Mouse (Mus musculus): ENCODE data around the gene Stk11.

Stk11 gene

DNA sequence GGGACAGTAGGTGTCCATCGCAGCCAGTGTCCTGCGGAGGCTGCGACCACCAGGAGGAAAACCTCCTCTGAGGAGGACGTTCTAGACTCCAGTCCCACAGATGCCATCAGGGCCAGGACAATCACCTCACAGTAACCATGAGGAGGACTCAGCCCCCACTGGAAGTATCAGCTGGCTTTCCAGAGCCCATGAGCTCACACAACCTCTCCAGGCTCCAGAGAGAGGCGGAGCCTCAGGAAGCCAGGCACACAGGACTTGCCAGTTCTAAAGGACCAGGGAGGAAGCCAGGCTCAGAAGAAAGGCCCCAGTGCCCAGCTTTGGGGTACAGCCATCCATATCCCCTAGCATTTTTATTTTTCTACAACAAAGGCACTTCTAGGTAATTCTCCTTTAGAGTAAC lies 20.1 kb upstream of the Stk11 start:
- no peak for DNase-seq (ENCODE audit: low read depth)

DNA sequence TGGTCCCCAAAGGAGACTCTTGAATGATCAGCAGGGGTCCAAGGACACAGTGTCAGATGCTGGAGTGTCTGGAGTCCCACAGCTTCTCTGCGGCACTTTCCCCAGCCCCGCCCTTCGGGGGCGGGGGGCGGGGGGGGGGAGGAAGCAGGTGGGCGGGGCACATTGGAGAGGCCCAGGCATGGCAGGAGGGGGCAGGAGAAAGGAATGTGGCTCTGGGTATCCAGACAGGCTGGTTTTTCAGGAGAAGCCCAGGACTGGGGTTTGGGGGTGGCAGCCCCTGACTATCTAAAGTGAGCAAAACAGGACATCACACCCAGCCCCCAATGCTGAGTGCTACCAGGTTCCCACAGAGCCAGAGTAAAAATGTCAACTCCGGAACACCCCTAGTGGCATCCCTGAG lies 18.3 kb upstream of the Stk11 start:
- no peak for DNase-seq (ENCODE audit: low read depth)

DNA sequence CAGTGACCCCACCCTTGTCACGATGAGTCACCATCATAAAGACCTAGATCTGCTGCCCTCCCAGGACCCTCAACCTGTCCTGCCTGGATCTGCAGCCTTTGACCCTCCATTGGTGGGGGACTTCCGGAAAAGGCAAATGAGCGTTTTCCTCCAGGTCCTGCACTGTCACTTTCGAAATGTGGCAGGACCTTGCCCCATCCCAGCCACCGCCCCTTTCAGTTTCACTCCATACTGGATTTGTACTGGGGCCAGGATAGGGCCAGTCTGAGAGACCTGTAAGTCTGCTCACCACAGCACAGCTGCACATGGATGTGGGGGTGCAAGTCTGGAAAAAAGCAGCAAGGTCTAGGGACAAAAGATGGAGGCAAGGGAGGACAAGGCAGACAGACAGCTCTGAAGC lies 17.0 kb upstream of the Stk11 start:
- no peak for DNase-seq (ENCODE audit: low read depth)

DNA sequence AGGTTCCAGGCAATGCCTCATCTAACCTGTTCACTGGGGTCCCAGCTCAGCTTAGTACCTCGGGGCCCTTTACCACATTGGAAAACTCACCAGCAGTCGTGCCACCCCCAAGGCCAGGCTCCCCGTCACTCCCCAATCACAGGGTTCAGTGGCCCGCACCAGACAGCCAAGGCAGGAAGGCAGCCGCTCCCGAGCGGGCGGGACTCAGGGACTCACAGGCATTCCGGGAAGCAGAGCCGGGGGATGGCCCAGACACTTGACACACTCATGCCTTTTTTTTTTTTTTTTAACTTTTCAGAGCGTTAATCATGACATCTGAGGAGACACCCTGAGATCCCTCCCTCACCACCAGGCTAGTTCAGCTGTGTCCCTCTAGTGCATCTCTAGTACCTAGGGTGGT lies 14.6 kb upstream of the Stk11 start:
- DNase-seq (ENCODE audit: low read depth), result no peak

DNA sequence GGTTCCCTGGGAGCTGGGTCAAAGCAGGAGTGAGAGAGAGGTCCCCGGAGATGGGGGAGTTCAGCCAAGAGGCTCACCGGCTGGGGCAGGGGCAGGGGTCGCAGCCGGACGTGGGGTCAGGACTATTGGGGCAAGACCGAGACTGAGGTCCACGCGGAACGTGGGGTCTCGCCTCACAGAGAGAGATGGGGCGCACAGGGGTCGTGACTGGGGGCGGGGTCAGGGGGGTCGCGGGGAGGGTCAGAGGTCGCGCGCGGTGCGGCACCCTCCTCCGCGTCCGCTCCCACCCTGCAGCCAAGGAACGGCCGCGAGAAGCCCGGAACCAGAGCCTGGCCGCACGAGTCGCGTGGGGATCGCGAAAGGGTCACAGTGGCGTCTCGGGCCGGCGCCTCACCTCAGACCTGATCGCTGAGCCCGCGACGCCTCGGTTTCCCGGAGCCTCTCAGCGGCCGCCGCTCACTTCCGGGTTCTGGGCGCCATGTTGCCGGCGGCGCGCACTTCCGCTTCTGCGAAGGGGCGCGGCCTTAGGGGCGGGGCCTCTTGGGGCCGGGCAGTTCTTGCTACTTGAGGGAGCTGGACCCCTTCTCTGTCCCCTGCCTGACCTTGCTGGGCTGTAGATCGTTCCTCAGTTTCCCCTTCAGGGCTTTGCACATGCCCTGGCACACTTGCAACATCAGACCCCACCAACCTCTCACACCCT lies 13.2 kb upstream of the Stk11 start:
- DNase-seq (ENCODE audit: low read depth), result peak; percentile 73

DNA sequence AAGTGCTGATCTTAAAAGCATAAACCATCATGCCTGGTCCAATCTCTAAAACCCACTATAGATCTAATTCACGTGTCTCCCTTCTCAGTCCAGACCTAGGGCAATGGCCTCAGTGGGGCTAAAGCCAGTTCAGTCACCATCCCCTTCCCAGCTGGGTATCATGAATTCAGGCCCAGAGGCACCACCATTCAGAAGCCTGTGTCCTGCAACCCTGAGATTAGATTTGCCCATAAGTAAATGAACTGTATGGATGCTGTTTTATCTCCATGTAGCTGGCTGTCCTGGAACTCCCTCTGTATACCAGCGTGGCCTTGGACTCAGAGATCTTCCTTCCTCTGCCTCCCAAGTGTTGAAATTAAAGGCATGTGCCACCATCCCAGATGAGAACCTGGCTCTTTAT lies 12.6 kb upstream of the Stk11 start:
- no peak for DNase-seq (ENCODE audit: low read depth)

DNA sequence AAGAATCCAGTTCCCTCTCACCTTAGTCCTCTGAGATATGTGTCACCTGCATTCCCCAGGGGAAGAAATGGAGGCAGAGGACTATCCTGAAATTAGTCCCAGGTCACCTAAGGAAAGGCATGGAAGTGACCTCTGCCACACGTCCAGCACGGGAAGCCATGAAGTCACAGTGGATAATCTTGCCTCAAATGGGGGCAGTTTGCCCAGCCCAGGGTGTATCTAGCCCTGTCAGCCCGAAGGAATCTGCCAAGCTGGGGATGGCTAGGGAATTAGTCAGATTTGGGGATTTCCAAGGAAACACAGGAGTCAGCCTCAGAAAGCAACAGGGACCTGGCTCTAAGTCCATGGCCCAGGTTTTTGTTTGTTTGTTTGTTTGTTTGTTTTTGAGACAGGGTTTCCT lies 11.4 kb upstream of the Stk11 start:
- DNase-seq (ENCODE audit: low read depth), result no peak

DNA sequence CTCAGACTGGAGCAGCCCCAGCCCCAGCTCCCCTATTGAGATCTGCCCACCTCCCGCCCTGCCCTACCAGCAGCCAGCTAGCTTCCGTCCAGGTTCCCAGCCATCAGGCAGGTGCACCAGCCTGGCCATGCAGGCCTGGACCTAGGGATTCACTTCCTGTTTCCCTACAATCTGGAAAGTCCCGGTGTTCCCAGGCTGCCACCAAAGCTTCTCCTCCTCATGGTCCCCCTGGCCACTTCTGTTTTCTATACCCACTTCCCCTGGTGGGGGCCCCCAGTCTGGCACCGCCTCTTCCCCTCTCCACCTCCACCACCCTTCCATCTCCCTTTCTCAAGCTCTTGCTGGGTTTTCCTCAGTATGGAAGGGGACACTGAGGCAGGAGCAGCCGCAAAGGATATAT lies 10.1 kb upstream of the Stk11 start, which contains the start of gene Sbno2:
Gene Sbno2 (minus strand): TSS at position 112 of the 400 bp plus-strand sequence.
- DNase-seq (ENCODE audit: low read depth), result no peak

DNA sequence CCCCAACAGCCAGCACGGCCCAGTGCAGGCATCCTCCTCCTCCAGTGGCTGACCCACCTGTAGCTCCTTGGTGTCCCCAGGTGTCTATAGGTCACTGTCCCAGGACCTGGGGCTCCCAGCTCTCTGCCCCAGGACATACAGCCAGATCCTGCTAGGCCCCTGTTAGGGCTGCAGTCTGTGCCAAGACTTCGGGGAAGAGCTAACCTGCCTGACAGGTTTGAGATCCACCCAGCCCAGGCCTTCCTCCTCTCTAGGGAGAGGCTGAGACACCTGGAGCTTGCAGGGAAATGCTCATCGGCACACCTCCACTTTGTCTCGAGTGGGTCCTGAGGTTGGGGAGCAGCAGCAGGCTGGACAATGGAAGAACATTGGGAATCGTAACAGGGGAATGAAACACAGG lies 9.7 kb upstream of the Stk11 start:
- DNase-seq (ENCODE audit: low read depth), result no peak

DNA sequence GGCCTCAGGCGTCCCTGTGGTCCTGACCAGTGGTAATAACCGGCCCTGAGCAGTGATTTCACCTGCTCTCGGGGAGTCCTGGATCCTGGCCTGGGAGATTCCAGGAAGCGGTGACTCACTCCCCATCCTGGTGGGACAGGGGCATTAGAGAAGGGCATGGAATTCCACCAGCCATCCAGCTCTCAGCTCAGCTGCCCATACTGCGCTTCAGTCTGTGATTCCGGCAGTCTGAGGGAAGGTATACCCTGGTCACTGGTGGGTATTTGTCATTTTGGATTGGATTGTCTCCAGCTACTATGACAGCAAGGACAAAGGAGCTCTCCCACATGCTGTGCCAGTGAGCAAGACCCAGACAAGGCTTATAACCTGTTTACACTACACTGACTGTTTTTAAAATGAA lies 7.9 kb upstream of the Stk11 start:
- DNase-seq (ENCODE audit: low read depth), result no peak

DNA sequence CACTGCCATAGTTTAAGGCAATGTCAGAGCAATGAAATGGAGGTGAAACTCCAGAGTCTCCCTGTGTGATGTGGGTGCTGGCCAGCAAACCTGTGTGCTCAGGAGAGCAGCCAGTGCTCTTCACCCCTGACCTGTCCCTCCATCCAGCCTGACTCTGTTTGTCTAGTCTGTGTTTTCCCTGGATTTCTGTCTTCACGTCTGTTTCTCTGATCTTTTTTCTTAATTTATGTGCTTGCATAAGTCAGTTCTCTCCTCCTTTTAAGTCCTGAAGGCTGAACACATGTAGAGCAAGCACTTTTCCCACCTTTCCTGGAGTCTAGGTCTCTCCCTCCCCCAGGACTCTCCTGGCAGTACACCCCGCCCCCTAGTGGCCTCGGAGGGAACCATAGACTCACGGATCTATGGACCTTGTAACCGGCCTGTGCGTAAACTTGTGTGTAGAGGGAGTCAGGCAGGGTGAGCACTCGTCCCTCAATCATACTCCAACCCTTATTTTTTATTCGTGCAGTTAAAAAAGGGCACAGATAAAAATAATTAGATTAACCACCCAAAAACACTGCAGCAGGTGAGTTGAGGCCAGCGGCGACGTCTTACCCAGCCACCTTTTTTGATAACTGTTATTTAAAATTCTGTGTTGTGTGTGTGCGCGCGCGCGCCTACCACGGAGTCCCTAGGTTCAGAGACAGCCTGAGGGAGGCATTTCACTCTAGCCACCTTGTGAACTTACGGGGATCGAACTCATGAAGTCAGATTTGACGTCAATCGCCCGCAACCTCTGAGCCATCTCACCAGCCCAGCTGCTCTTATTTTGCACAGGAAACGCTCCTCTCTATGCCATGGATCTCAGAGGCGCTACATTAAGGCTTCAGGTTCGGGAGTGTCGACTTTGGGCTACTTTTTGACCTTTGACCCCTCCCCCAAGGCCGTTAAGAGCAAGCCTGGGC lies 990 bp upstream of the Stk11 start:
- peak; percentile 92 for DNase-seq (ENCODE audit: low read depth)

DNA sequence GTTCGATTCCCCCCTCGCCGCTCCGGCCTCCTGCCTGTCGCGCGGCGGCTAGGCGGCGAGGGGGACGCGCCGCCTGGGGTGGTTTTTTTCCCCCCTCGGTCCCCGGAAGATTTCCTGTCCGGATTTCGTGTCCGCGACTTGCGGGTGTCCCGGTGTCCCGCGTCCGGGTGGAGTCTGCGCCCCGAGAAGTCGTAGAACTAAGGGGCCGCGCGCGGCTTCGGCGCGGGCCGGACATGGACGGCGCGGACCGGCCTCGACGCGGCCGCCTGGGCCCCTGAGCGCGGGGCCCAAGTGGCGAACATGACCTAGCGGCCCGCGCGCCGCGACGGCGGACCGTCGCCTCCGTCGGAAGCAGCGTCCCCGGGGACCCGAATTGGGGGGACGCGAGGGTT lies 337 bp downstream of the Stk11 start:
- DNase-seq (ENCODE audit: low read depth), result no peak

DNA sequence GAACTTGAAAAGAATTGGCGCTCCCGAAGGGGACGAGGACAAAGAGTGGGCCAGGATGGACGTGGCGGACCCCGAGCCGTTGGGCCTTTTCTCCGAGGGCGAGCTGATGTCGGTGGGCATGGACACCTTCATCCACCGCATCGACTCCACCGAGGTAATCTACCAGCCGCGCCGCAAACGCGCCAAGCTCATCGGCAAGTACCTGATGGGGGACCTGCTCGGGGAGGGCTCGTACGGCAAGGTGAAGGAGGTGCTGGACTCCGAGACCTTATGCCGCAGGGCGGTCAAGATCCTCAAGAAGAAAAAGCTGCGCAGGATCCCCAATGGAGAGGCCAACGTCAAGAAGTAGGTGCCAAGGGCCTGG lies 942 bp downstream of the Stk11 start:
- DNase-seq (ENCODE audit: low read depth), result no peak

DNA sequence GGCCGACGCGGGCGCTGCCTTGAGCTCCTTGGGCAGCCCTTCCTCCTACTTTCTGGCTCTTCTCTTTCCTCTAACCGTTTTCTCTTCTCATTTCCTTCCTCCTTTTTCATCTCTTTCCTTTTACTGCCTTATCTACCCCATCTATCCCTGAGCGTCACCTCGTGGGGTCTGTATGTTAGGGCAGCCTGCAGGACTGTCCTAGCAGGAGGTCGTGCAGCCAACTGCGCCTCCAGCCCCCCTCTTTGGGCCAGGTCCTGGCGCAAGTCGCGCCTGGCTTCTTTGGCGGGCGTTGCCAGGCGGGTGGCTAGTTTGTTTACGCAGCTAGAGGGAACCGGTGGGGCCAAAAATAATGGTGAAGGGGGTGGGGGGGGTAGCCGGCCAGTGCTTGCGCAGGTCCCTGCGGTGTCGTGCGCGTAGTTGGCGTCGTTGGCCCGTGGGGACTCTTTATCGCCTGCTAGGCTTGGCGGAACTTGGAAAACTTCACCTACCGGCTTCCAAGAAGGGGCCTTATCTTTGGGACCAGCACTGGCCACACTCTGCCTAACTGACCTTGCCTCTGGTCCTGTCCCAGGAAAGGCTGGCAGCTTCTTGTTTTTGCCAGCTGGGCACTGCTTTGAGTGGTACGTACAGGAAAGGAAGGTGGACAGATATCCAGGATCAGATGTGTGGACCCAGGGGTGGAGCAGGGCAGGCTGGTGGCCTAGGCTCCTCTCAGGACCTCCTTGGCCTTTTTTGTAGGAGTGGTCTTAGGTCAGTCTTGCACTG lies 1.5 kb downstream of the Stk11 start:
- no peak for DNase-seq (ENCODE audit: low read depth)

DNA sequence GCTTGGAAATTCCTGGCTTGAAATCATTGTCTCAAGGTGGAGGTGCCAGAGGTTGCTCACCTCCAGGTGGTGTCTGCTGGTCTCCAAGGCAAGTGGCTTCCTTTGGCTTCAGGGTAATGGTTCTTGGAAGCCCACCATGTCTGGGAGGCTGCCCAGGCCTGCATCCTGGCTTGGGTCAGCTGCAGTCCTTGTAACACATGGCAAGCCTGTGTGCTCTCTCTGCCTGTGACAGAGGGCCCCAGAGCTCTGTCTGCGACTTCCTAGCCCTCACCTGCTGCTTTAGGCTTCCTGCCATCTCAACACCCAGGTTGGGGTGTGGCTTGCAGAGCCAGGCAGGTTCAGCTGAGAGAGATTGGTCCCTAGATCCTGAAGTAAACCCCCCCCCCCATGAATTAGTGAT lies 2.1 kb downstream of the Stk11 start:
- DNase-seq (ENCODE audit: low read depth), result no peak

DNA sequence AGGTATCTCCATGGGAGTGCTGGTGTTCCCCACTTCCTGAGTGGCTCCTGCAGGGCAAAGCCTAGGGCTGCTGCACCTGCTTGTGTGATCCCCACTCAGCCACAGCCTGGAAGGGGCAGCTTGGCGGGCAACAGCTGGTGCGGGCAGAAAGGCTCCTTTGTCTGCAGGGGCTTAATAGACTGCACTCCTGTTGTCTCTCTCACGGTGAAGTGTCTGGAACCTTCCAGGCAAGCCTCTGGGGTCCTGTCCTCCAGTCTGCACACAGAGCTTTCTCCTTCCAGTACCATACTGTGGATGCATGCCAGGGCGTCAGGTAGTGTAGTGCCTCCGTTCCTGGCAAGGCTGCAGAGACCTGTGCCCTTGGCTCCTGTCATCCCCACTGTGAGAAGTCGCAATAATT lies 2.9 kb downstream of the Stk11 start:
- DNase-seq (ENCODE audit: low read depth), result no peak

DNA sequence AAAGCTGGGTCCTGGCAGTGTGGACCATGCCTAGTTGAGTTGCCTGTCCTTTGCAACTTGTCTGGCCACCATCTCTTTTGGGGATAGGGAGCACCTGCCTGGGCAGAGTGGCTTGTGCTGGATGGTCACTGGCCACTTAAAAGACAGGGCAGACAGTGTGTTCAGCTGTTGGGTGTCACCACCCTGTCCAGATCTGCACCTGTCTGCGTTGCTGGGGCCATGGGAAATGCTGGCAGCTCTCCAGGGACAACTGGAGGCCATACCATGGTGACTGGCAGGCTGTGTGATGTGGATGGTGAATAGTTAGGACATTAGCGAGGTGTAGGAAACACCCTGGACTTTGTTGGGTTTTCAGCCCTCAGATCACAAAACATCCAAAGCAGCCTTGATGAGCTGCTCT lies 4.5 kb downstream of the Stk11 start:
- no peak for DNase-seq (ENCODE audit: low read depth)

DNA sequence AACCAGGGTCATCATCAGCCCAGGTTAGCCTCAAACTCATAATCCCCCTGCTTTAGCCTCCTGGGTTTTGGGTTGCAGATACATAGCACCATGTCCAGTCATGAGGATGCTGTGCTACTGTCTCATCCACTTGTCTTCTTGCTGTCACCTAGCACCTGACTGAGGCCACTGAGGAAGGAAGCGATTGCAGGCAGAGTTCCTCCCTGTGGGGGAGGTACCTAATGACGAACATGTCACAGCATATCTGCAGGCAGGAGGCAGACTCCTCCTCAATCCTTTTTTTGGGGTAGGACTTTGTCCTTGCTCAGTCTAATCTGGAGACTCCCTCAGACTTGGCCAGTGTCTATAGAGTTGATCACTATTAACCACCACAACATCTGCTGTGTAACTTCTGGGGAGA lies 6.0 kb downstream of the Stk11 start:
- no peak for DNase-seq (ENCODE audit: low read depth)

DNA sequence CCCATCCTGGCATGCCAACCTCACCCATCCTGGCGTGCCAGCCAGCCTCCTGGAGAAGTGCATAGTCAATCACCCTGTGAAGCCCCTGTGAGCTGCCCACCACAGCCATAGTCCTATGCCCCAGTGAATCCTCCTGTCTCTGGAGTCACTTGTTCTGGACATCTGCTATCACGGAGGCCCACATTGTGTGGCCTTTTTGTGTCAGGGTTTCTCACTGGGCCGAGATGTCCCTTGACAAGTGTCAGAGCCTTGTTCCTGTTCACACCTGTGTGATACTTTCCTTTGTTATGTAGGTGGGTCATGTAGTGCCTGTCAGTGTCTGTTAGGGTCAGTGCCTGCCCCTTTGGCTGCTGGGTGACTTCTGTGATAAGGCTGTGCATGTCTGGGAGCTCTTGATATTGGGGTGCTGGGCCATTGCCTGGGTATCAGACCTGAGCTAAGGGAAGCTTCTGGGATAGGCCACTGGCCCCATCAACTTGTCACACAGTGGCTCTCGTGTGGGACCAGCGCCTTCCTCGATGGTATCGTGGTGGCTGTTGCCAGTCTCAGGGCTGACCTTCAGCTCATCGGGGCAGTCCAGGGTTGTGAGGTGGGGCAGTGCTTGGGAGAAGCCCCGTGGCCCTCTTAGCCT lies 8.4 kb downstream of the Stk11 start:
- no peak for DNase-seq (ENCODE audit: low read depth)

DNA sequence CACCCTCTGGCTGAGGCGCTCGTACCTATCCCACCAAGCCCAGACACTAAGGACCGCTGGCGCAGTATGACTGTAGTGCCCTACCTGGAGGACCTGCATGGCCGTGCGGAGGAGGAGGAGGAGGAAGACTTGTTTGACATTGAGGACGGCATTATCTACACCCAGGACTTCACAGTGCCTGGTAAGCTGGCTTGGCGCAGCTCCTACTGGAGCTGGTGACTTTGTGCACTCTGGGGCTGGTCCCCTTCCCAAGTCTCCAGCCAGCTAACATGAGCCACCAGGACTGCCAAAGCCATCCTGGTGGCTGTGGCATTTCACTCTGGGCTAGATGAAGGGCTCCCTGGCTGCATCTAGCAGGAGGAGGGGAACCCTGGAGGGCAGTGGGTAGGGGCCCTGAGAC lies 12.3 kb downstream of the Stk11 start:
- DNase-seq (ENCODE audit: low read depth), result no peak

DNA sequence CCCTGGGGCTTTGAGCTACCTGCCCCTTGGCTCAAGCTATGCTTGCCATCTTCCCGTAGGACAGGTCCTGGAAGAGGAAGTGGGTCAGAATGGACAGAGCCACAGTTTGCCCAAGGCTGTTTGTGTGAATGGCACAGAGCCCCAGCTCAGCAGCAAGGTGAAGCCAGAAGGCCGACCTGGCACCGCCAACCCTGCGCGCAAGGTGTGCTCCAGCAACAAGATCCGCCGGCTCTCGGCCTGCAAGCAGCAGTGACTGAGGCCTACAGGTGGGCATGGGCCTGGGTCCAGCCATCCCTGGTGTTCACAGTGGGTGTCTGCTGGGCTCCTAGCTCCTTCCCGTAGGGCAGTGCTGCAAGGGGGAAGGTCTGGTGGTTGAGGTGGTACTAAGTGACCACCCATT lies 14.2 kb downstream of the Stk11 start:
- DNase-seq (ENCODE audit: low read depth), result no peak

DNA sequence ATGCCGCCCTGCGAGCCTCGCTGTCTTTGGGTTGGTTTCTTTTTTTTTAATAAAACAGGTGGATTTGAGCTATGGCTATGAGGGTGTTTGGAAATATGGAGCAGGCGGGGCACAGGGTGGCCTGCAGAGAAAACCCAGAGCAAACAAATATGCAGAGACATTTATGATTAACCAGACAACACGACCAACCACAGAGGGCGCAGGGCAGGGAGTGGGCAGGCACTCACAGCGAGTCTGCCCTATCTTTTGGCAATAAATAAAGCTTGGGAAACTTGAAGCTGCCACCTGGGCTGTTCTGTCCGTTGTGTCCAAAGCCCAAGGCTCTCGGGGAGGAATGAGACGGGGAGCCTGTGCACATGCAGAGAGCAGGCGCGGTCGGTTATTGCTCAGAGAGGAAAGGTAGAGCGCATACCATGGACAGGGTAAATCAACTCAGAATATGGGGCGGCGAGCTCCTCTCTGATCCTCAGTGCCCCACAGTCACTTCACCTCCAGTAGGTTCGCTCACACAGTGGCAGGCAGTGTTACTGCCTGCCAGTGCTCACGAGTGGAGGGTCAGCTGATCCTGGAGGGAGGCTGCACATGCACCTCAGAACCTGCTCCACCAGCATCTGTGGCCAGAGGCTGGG lies 14.9 kb downstream of the Stk11 start:
- DNase-seq (ENCODE audit: low read depth), result no peak

All from c-Kit-positive CD71-negative TER-119-negative erythroid progenitor cells, embryonic 14.5 days (primary cell).